Mouse (Mus musculus) heart, embryonic 14.5 days (tissue): ENCODE measurements around the gene Sec24a. TPM values are rescaled to one million over a fixed set of nuclear protein-coding genes. Genes with fewer than 3 reads are reported as not detected.
"Not testable (repeated sequence)": the region's sequence is repeated elsewhere in the genome, so short reads cannot be mapped to it uniquely, and the experiment has no call there.

ENCODE experiments used
- ATAC-seq: fragments of 200-750 bp; cut with Nextera tagmentation; 2 replicates; pipeline ENCODE4 v1.8.0; 2017; ENCODE audit warnings: low read depth, moderate TSS enrichment; ENCODE audit not compliant: insufficient number of reproducible peaks, insufficient read depth, low FRiP score
- H3K27ac ChIP-seq, 2 experiments: fragments of 200-500 bp in 1 of 2; fragments of 300-500 bp in 1 of 2; sonication (generic) in 1 of 2; replicated peaks in 1 of 2; 2 replicates each; pipeline ENCODE4 v1.5.1; 2012 to 2014; ENCODE audit warnings: low read depth in 2 of 2, low read length in 2 of 2, control low read depth in 1 of 2, mild to moderate bottlenecking in 1 of 2, mixed read lengths in 1 of 2; ENCODE audit not compliant: control insufficient read depth in 1 of 2, insufficient read depth in 1 of 2
- H3K27me3 ChIP-seq: fragments of 300-500 bp; sonication (generic); 2 replicates; pipeline ENCODE4 v1.6.1; 2014; ENCODE audit warnings: mild to moderate bottlenecking, low read length, control low read depth; ENCODE audit not compliant: control insufficient read depth, insufficient read depth
- H3K36me3 ChIP-seq: fragments of 300-500 bp; sonication (generic); 2 replicates; pipeline ENCODE4 v1.6.1; 2014; ENCODE audit warnings: mild to moderate bottlenecking, control low read depth, low read length, mixed read lengths; ENCODE audit not compliant: control insufficient read depth, insufficient read depth
- H3K4me1 ChIP-seq, 2 experiments: fragments of 200-500 bp in 1 of 2; fragments of 300-500 bp in 1 of 2; sonication (generic) in 1 of 2; 2 replicates each; pipeline ENCODE4 v1.6.1; 2012 to 2014; ENCODE audit warnings: low read length in 2 of 2, control low read depth in 1 of 2, mixed read lengths in 1 of 2; ENCODE audit not compliant: control insufficient read depth in 2 of 2, insufficient read depth in 2 of 2
- H3K4me2 ChIP-seq: fragments of 300-500 bp; sonication (generic); 2 replicates; pipeline ENCODE4 v1.6.1; 2014; ENCODE audit warnings: mild to moderate bottlenecking, low read length
- H3K4me3 ChIP-seq, 2 experiments: fragments of 200-500 bp in 1 of 2; fragments of 300-500 bp in 1 of 2; sonication (generic) in 1 of 2; 2 replicates each; pipeline ENCODE4 v1.5.1; 2012 to 2014; ENCODE audit warnings: low read length in 2 of 2, mild to moderate bottlenecking in 2 of 2, control low read depth in 1 of 2, low read depth in 1 of 2, moderate library complexity in 1 of 2; ENCODE audit not compliant: control insufficient read depth in 1 of 2, insufficient read depth in 1 of 2
- H3K9ac ChIP-seq: fragments of 300-500 bp; sonication (generic); 2 replicates; pipeline ENCODE4 v1.6.1; 2014; ENCODE audit warnings: mild to moderate bottlenecking, low read length
- H3K9me3 ChIP-seq: fragments of 300-500 bp; sonication (generic); 2 replicates; pipeline ENCODE4 v1.6.1; 2016; ENCODE audit warnings: low read length, control low read depth; ENCODE audit not compliant: control insufficient read depth
- WGBS: fragments of 180-500 bp; shearing (Covaris S2); extraction: QIAGEN DNeasy Blood & Tissue Kit; methylation state at CpG from one replicate; pipeline ENCODE4 v1.1.7; 2014; 5-methylcytosine and 5-hydroxymethylcytosine counted together
- polyA plus RNA-seq: library from polyadenylated mRNA; unstranded; fragments of >200 nt; fragmentation: Nextera tagmentation; extraction: Ambion mirVana; gene quantifications from 2 replicates; pipeline ENCODE4 v1.2.1, GENCODE M21; 2014

Sec24a gene
- polyA plus RNA-seq, 1 experiment from 2014 or later = 12.0 TPM

- no peak overlapping the region for H3K27ac ChIP-seq
- H3K4me1 ChIP-seq = no peaks in the 10 kb centered on the region
- peaks cover 97% of the 10 kb centered on the region for H3K36me3 ChIP-seq
- no peaks in the 10 kb centered on the region for H3K27me3 ChIP-seq
- no peak for ATAC-seq
- no peak overlapping the region for H3K9ac ChIP-seq
- H3K9me3 ChIP-seq = no peaks in the 10 kb centered on the region
- no peak overlapping the region for H3K4me3 ChIP-seq
- H3K4me2 ChIP-seq = no peak overlapping the region
- 69% methylated on average over 10 of the region's 10 CpGs for WGBS
Measured at GRCm38 (mm10) chr11:51703379-51703998, 59.9 kb downstream of the Sec24a start.

DNA sequence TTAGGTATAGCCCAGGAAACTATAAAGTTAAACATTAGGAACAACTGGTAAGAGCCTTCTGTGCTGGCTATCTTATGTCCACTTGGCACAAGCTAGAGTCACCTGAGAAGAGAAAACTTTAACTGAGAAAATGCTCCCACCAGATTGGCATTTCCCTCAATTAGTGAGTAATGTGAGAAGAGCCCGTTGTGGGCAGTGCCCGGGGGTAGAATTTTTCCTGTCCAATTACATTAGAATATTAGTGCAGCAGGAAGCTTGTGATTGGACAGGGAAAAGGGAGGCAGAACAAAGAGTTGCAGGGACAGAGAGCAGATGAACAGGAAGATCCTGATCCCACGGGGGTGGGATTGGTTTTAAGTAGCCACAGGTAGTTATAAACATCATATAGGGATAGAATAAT is 60.6 kb downstream of the Sec24a start:
- no peak for ATAC-seq
- Histone ChIP-seq H3K27me3 (no peaks in the 10 kb centered on the region), H3K9ac (no peak overlapping the region), H3K4me3 (no peak overlapping the region), H3K27ac (no peak overlapping the region), H3K4me2 (no peak overlapping the region), H3K9me3 (no peaks in the 10 kb centered on the region), H3K4me1 (no peaks in the 10 kb centered on the region), H3K36me3 (peaks cover 97% of the 10 kb centered on the region)
- 92% methylated on average over 3 of the region's 3 CpGs for WGBS

DNA sequence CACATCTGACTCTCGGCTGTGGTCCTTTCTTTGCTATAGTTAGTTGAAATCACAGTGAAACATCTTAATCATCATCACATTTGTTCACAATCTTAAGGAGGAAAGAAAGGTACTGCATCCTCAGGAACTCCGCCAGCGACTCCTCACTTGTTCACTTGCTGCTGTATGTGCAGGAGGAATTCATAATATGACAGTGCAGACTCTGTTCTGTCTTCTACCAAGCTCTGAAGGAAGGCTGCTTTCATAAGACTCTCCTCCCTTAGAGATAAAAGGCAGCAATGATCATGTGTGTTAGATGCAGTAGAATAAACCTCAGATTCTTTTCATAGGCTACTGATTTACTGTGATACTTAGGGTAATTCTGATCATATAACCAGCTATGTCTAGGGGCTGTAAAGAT is 68.5 kb downstream of the Sec24a start:
- Histone ChIP-seq H3K27ac (no peak overlapping the region), H3K9me3 (no peaks in the 10 kb centered on the region), H3K36me3 (peaks cover 66% of the 10 kb centered on the region), H3K27me3 (no peaks in the 10 kb centered on the region), H3K9ac (no peak overlapping the region), H3K4me1 (no peaks in the 10 kb centered on the region), H3K4me3 (no peak overlapping the region), H3K4me2 (no peak overlapping the region)
- no peak for ATAC-seq
- 91% methylated on average over 3 of the region's 3 CpGs for WGBS

DNA sequence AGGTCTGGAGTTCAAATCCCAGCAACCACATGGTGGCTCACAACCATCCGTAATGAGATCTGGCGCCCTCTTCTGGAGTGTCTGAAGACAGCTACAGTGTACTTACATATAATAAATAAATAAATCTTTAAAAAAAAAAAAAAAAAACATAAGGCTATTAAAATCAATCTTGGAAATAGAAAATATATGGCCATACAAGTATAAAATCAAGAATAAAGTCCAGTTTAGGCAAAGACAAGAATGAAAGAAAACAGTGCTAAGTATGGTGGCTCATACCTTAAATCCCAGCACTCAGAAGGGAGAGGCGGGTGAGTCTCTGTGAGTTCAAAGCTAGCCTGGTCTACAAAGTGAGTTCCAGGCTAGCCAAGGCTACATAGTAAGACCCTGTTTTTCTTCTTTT is 72.8 kb downstream of the Sec24a start:
- H3K36me3 ChIP-seq = peaks cover 29% of the 10 kb centered on the region
- not testable (repeated sequence) for H3K27me3 ChIP-seq, ATAC-seq, H3K4me3 ChIP-seq, H3K9me3 ChIP-seq, H3K27ac ChIP-seq, H3K4me2 ChIP-seq, H3K4me1 ChIP-seq, H3K9ac ChIP-seq
- 96% methylated on average over 1 of the region's 3 CpGs for WGBS

DNA sequence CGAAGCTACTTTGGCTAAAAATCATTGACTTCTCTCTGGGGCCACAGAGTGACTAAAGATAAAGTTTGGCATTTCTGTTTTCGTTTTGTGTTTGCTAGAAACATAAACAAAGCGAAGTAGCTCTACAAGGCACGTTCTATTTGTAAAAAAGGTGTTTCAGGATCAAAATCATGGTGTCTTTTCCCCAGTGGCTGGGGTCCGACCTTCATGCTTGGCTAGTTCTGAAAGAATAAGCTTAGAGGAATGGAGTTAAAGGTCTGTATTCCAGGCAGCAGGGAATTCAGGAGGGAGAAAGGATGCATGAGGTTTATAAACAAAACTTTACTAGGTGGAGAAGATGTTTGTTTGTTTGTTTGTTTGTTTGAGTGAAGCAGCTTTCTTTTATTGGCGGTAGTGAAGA is 74.1 kb downstream of the Sec24a start:
- Histone ChIP-seq H3K27me3 (no peaks in the 10 kb centered on the region), H3K27ac (peak overlapping the region; percentile 96 to 100), H3K9me3 (no peaks in the 10 kb centered on the region), H3K4me2 (peak overlapping the region; percentile 68), H3K36me3 (peaks cover 26% of the 10 kb centered on the region), H3K4me1 (peaks cover 0 to 6% of the 10 kb centered on the region in 2 experiments; a peak in 2 of 4 replicates), H3K4me3 (peak overlapping the region; percentile 66 to 74; a peak in 3 of 4 replicates), H3K9ac (peak overlapping the region; percentile 70)
- 22% methylated on average over 6 of the region's 6 CpGs for WGBS
- no peak for ATAC-seq

DNA sequence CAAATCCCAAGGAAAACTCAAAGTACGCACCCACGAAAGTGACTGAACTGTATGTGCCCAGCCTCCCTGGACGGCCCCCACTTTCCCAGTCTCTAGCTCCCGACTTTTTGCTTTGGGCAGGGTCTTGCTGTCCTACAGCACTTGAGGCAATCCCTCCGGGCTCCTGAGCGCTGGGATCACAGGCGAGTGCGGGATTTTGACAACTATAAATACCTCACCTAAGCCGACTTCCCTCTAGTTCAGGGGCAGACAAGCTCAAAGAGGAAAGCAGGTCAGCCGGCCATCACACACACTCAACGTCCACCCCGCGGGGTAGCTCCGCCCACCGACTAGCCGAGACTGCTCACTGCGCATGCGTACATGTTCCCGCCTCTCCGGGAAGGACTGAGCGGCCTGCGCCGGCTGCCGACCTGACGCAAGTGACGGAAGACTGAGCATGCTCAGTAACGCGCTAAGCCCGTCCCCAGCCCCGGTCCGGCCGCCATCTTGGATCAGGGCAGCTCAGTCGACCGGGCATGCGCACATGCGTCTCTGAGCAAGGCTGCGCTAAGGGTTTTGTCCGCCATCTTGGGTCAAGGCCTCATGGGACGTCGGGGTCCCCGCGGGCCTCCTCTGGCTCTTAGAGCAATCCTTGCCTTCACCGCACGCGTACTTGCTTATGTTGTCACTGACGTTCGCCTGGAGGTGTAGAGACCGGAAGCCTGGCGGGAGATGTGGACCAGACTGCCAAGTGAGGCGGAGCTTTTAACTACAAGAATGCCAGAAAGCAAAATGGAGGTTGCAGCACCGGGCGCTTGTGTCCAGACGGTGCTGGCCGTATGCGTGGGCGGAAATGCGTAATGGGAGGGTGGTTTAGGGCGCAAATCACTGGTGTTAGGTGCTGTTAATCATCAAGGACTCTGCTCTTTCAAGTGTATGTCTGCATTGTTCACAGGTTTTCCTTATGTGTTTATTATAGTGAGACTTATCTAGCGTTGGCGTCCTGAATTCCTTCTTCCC is 74.8 kb downstream of the Sec24a start, which contains the start of gene 0610009B22Rik:
Gene 0610009B22Rik, minus strand, starts transcription at position 545 of the 999 bp plus-strand sequence.
- peak within 1 kb of the TSS; percentile 66 to 88 for H3K4me3 ChIP-seq
- H3K36me3 ChIP-seq = peaks cover 23% of the 10 kb centered on the region
- no peaks in the 10 kb centered on the region for H3K27me3 ChIP-seq
- ATAC-seq = peak; percentile 99
- peak within 1 kb of the TSS; percentile 96 to 100 for H3K27ac ChIP-seq
- peak within 1 kb of the TSS; percentile 73 for H3K4me2 ChIP-seq
- H3K9me3 ChIP-seq = no peaks in the 10 kb centered on the region
- peaks cover 0 to 6% of the 10 kb centered on the region in 2 experiments; a peak in 2 of 4 replicates for H3K4me1 ChIP-seq
- peak within 1 kb of the TSS; percentile 88 for H3K9ac ChIP-seq
- WGBS = under 1% methylated on average over 60 of the region's 60 CpGs

GRCm38 (mm10) chr11:51681976-51682374 is 81.5 kb downstream of the Sec24a start:
- no peak overlapping the region for H3K4me2 ChIP-seq
- H3K9me3 ChIP-seq = no peaks in the 10 kb centered on the region
- H3K9ac ChIP-seq = no peak overlapping the region
- WGBS = 29% methylated on average over 8 of the region's 8 CpGs
- ATAC-seq = no peak
- H3K4me1 ChIP-seq = 0 out of 4 replicates have a peak, but pooled peaks cover 0 to 3% of the 10 kb centered on the region in 2 experiments
- H3K36me3 ChIP-seq = peaks cover 10% of the 10 kb centered on the region
- no peaks in the 10 kb centered on the region for H3K27me3 ChIP-seq
- no peak overlapping the region for H3K27ac ChIP-seq
- H3K4me3 ChIP-seq = no peak overlapping the region
